Mouse (Mus musculus) embryonic facial prominence, embryonic 10.5 days (tissue): ENCODE measurements around the gene Bpi. TPM values are rescaled to one million over a fixed set of nuclear protein-coding genes. Genes with fewer than 3 reads are reported as not detected.

Experiments
- DNase-seq: peaks from one replicate; pipeline ENCODE4 v3.0.0-alpha.2; 2017; ENCODE audit warnings: low spot score
- H3K27ac ChIP-seq: fragments of 300-500 bp; sonication (generic); replicated peaks from 2 replicates; pipeline ENCODE4 v1.5.1; 2016; ENCODE audit warnings: mild to moderate bottlenecking
- H3K27me3 ChIP-seq: fragments of 300-500 bp; sonication (generic); replicated peaks from 2 replicates; pipeline ENCODE4 v1.6.1; 2016; ENCODE audit warnings: low read depth, mild to moderate bottlenecking; ENCODE audit not compliant: poor library complexity, severe bottlenecking
- H3K36me3 ChIP-seq: fragments of 300-500 bp; sonication (generic); replicated peaks from 2 replicates; pipeline ENCODE4 v1.6.1; 2016; ENCODE audit warnings: mild to moderate bottlenecking, moderate library complexity
- H3K4me1 ChIP-seq: fragments of 300-500 bp; sonication (generic); 2 replicates; pipeline ENCODE4 v1.6.1; 2016
- H3K4me3 ChIP-seq: fragments of 300-500 bp; sonication (generic); 2 replicates; pipeline ENCODE4 v1.5.1; 2016; ENCODE audit warnings: mild to moderate bottlenecking, moderate library complexity
- H3K9me3 ChIP-seq: fragments of 300-500 bp; sonication (generic); 2 replicates; pipeline ENCODE4 v1.6.1; 2016; ENCODE audit warnings: mild to moderate bottlenecking
- WGBS: fragments of 180-500 bp; shearing (Covaris S2); methylation state at CpG from one replicate; pipeline ENCODE4 v1.1.7; 2016; 5-methylcytosine and 5-hydroxymethylcytosine counted together
- microRNA-seq: library from miRNA; unstranded; fragments of <30 nt; microRNA quantifications from one replicate; pipeline ENCODE4, GENCODE M21; 2017
- polyA plus RNA-seq: library from polyadenylated mRNA; unstranded; fragments of >200 nt; fragmentation: Nextera tagmentation; extraction: Ambion mirVana; gene quantifications from 2 replicates; pipeline ENCODE4 v1.2.1, GENCODE M21; 2016

Gene Bpi
- polyA plus RNA-seq, 1 experiment from 2014 or later = not detected

DNA sequence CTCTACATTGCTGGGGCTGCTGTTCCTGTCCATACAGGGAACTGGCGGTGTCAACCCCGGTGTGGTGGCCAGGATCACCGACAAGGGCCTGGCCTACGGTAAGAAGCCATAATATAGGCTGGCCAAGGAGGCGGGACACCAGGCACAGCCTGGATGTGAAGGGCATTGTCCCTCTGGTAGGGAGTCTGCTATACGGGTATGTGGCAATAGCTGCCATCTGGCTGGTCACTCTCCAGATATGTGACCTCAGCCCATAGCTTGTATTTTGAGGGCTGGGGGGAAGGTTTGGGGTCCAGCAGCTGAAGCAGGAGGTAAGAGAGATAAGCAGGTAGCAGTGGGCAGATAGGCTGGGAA, 48.8 kb downstream of the Bpi start:
- no peak overlapping the region for H3K4me3 ChIP-seq
- WGBS = 40% methylated on average over 6 of the region's 6 CpGs
- no peaks in the 10 kb centered on the region for H3K9me3 ChIP-seq
- peaks cover 16% of the 10 kb centered on the region for H3K4me1 ChIP-seq
- DNase-seq = no peak
- peak overlapping the region; percentile 76 for H3K27ac ChIP-seq
- H3K36me3 ChIP-seq = no peaks in the 10 kb centered on the region
- no peaks in the 10 kb centered on the region for H3K27me3 ChIP-seq

DNA sequence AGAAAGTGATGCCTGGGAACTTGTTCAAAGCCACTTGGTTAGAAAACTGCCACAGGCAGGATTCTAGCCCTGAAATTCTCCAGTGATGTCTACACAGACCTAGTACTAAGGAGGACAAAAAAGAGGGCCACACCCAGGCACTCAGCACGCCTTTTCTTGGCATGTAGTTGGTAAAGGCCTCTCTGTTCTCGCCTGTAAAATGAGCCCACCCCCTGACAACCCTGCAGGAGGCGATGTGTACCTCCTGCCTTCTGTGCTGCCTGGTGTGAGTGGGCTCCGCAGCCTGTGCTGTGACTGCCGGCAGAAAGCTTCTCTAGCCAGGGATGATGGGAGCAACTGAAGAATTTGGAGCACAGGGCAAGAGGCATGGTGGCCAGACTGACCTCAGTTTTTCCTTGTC, 50.4 kb downstream of the Bpi start:
- 58% methylated on average over 5 of the region's 5 CpGs for WGBS
- no peak overlapping the region for H3K27ac ChIP-seq
- no peaks in the 10 kb centered on the region for H3K9me3 ChIP-seq
- no peaks in the 10 kb centered on the region for H3K36me3 ChIP-seq
- H3K27me3 ChIP-seq = no peaks in the 10 kb centered on the region
- DNase-seq = no peak
- H3K4me3 ChIP-seq = no peak overlapping the region
- H3K4me1 ChIP-seq = peaks cover 16% of the 10 kb centered on the region

DNA sequence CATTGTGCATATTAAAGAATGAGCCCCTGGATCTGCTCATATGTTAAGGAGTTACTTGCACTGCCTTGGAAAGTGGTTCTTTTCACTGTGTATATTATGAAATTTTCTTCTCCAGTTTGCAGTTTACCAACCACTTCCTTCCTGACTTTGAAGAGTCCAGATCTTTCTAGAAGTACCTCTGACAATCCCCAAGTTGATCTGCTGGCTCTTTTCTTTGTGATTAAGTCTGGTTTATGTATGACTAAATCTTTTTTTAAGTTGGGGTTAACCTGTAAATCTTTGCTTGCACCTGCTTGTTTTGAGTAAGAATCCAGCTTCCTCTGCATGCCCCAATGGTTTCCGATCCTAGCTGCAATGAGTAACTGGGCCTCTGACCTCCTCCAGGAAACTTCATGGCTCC, 55.2 kb downstream of the Bpi start:
- Histone ChIP-seq H3K9me3 (no peaks in the 10 kb centered on the region), H3K4me3 (no peak overlapping the region), H3K4me1 (0 out of 2 replicates have a peak, but pooled peaks cover 5% of the 10 kb centered on the region), H3K27ac (no peak overlapping the region), H3K27me3 (no peaks in the 10 kb centered on the region), H3K36me3 (no peaks in the 10 kb centered on the region)
- 61% methylated on average over 1 of the region's 1 CpGs for WGBS
- DNase-seq = no peak

DNA sequence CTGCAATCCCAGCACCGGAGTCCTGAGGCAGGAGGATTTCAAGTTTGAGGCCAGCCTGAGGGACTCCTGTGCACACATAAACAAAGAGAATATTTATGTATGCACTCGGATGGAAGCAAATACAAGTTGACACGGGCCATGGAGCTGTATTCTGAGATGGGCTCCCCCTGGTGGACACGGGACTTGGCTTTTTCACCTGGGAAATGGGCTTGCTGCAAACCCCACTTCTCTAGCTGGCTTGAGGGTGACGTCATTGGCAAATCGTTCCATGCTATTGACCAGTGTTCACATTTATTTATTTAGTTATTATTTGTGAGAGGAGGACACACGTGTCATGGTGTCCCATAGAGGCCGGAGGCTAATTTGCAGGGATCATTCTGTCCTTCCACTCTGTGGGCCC, 58.5 kb downstream of the Bpi start:
- no peak for DNase-seq
- Histone ChIP-seq H3K27ac (no peak overlapping the region), H3K9me3 (no peaks in the 10 kb centered on the region), H3K4me3 (no peak overlapping the region), H3K4me1 (0 out of 2 replicates have a peak, but pooled peaks cover 5% of the 10 kb centered on the region), H3K36me3 (no peaks in the 10 kb centered on the region), H3K27me3 (no peaks in the 10 kb centered on the region)
- 69% methylated on average over 8 of the region's 8 CpGs for WGBS

DNA sequence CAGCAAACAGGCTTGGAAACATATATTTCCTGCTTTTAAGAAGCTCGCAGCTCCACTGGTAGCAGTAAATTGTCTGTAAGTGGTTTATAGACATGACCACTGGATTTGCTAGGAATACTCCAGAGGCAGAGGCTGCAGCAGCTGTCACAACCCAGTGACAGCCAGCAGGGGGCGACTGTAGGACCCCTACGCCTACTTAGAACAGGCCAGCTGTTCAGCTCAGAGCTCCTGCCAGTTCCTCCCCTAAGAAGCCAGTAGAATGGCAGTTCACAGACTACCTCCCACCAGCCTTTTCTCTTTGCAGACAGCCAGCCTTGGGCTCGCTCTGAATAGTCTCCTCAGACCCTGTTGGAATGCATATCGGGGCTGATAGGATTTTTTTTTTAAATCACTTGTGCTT, 59.1 kb downstream of the Bpi start:
- Histone ChIP-seq H3K4me1 (0 out of 2 replicates have a peak, but pooled peaks cover 5% of the 10 kb centered on the region), H3K27me3 (no peaks in the 10 kb centered on the region), H3K4me3 (no peak overlapping the region), H3K9me3 (no peaks in the 10 kb centered on the region), H3K27ac (no peak overlapping the region), H3K36me3 (no peaks in the 10 kb centered on the region)
- peak; percentile 77 for DNase-seq
- WGBS = 11% methylated on average over 5 of the region's 5 CpGs

DNA sequence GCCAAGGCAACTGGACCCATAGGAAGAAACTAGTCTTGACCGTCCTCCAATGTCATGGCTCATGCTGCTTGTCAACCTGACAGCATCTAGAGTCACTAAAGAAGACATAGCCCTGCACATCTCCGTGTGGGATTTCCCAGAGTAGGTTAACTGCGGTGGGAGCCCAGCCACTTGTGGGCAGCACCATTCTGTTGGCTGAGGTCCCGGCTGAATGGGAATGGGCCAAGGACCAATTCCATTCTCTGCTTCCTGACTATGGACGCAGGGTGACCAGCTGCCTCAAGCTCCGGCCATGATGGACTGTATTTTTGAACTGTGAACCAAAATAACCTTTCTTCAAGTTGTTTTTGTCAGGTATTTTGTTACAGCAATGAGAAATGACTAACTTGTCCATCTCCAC, 63.7 kb downstream of the Bpi start:
- no peak for DNase-seq
- Histone ChIP-seq H3K4me1 (0 out of 2 replicates have a peak, but pooled peaks cover 7% of the 10 kb centered on the region), H3K4me3 (no peak overlapping the region), H3K27me3 (no peaks in the 10 kb centered on the region), H3K9me3 (no peaks in the 10 kb centered on the region), H3K27ac (no peak overlapping the region), H3K36me3 (no peaks in the 10 kb centered on the region)
- 88% methylated on average over 6 of the region's 6 CpGs for WGBS

DNA sequence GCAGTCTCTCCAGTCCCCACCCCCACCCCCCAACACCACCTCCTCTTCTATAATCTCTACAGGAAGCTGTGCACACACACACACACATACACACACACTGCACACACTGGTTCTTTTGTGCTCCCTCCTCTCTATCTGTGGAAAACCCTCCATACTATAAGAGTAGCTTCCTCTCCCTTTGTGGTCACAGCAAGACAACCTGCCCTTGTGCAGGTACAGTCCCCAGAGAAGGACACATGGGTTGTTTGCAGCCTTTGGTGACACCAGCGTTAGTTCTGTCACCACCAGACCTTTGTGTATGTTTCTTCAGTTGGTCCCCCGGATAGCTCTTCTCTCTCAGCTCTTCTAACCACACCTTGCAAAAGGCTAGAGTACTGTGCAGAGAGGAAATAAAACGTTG, 65.0 kb downstream of the Bpi start:
- 72% methylated on average over 3 of the region's 3 CpGs for WGBS
- no peak for DNase-seq

DNA sequence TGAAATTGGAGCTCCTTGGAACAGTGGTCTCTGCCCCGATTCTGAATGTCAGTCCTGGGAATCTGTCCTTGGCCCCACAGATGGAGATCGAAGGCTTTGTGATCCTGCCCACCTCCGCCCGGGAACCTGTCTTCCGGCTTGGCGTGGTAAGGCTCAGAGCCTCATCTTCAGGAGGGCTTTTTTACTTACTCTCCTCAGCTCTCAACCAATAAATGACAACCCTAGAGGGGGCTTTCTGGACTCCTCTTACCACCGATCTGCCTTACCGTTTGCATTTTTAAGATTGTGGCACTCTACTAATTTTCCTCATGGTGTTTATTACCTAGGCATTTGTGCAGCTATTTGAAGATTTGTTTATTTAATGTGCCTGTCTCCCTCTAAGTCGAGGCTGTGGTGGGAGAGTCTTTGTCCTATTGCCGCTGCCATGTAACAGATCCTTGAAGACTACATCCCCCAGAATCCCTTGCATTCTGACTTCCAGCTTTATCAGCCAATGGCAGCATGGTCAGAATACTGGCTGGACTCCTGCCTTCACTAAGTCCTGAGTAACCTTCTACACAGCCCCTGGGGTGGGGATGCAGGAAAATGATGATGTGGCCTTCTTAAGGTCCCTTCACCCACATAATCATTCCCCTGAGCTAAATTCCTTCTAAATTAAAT, 66.8 kb downstream of the Bpi start:
- 56% methylated on average over 10 of the region's 10 CpGs for WGBS
- Histone ChIP-seq H3K27me3 (no peaks in the 10 kb centered on the region), H3K27ac (peak overlapping the region; percentile 61), H3K36me3 (no peaks in the 10 kb centered on the region), H3K4me1 (0 out of 2 replicates have a peak, but pooled peaks cover 2% of the 10 kb centered on the region), H3K9me3 (no peaks in the 10 kb centered on the region), H3K4me3 (no peak overlapping the region)
- DNase-seq = no peak

More for the DNA sequence above, 65.0 kb downstream of the Bpi start:
- no peaks in the 10 kb centered on the region for H3K9me3 ChIP-seq
- 0 out of 2 replicates have a peak, but pooled peaks cover 2% of the 10 kb centered on the region for H3K4me1 ChIP-seq
- no peaks in the 10 kb centered on the region for H3K36me3 ChIP-seq
- no peak overlapping the region for H3K27ac ChIP-seq
- no peaks in the 10 kb centered on the region for H3K27me3 ChIP-seq
- no peak overlapping the region for H3K4me3 ChIP-seq

DNA sequence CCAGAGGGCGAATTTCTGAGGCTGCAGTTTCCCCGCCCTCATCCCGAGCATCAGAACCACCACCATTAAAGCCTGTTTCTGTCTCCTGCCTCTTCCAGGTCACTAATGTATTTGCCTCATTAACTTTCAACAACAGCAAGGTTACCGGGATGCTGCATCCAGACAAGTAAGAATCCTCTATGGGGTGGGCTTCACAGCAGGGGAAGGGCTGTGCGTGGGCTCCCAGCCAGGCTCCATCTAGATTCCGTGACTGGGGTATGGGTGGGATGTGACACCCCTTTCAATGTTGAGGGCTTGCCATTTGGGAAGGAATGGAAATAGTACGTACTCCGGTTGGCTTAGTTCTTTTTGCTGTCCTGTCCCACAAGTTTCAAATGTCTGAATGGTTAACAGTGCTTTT, 67.7 kb downstream of the Bpi start:
- Histone ChIP-seq H3K27me3 (no peaks in the 10 kb centered on the region), H3K4me3 (no peak overlapping the region), H3K27ac (no peak overlapping the region), H3K36me3 (no peaks in the 10 kb centered on the region), H3K9me3 (no peaks in the 10 kb centered on the region), H3K4me1 (0 out of 2 replicates have a peak, but pooled peaks cover 2% of the 10 kb centered on the region)
- DNase-seq = no peak
- 82% methylated on average over 8 of the region's 8 CpGs for WGBS

Small RNA genes lying within 50 kb of the gene (microRNA-seq; reads per million reads assigned to microRNA genes)
- not detected for gene Mir7685

Other genes with a start within 250 kb of the Bpi start
- gene Tti1, start 229.7 kb upstream of the Bpi start, polyA plus RNA-seq = 37.8 and 39.2 TPM in 2 replicates
- gene Rprd1b, start 229.6 kb upstream of the Bpi start, polyA plus RNA-seq = 54.0 and 57.9 TPM in 2 replicates
- 6.4 and 7.8 TPM in 2 replicates for gene Tgm2, start 111.7 kb upstream of the Bpi start, polyA plus RNA-seq
- gene D630003M21Rik, start 28.9 kb upstream of the Bpi start, polyA plus RNA-seq = 3.1 TPM in 2 replicates
- gene Lbp, start 48.4 kb downstream of the Bpi start, polyA plus RNA-seq = 1.9 and 3.4 TPM in 2 replicates
- gene Snhg11, start 117.5 kb downstream of the Bpi start, polyA plus RNA-seq = 22.1 and 25.2 TPM in 2 replicates
- 11.9 and 12.7 TPM in 2 replicates for gene Ralgapb, start 151.8 kb downstream of the Bpi start, polyA plus RNA-seq
- gene Adig, start 244.5 kb downstream of the Bpi start, polyA plus RNA-seq = not detected in 2 replicates